Mouse (Mus musculus): Measurements from ENCODE around the gene Nf1. TPM values are rescaled to one million over a fixed set of nuclear protein-coding genes. Genes with fewer than 3 reads are reported as not detected.

The Nf1 gene
- polyA plus RNA-seq, 1 experiment from 2014 or later = 4.9 TPM

DNA sequence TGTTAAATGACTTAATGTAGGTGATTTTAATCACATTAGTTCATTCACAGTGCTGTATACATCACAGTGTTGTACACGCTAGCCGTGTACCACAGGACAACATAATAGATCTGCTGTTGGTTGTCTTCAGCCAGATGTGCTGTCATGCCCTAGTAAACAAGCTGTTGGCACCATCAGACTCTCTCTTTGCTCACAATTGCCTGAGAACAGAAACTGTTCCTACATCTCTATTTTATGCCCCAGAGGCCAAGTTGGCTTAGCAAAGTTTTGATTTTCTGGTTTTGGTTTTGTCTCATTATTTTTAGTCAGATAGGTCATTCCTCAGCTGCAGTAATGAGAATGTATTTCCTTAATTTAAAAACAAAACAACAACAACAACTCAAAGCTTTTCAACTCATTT lies 190.2 kb downstream of the Nf1 start:
- 87% methylated on average over 2 of the region's 2 CpGs for WGBS
- Histone ChIP-seq H3K4me1 (replicated peaks; ENCODE audit: control insufficient read depth, insufficient read depth, low read length) (peaks cover 49% of the 10 kb centered on the region), H3K9me3 (ENCODE audit: control insufficient read depth, low read length) (no peaks in the 10 kb centered on the region), H3K36me3 (ENCODE audit: control insufficient read depth, insufficient read depth, low read length) (peaks cover 4% of the 10 kb centered on the region; the same call in 1 of the 2 replicates), H3K27me3 (replicated peaks; ENCODE audit: control insufficient read depth, insufficient read depth, low read length) (no peaks in the 10 kb centered on the region), H3K4me2 (peak overlapping the region; percentile 21), H3K4me3 (ENCODE audit: low read depth, low read length) (no peak overlapping the region), H3K9ac (ENCODE audit: low read depth, low read length) (no peak overlapping the region), H3K27ac (ENCODE audit: low read depth, low read length) (no peak overlapping the region)
- ATAC-seq (replicated peaks; ENCODE audit: low FRiP score) = no peak
- no peak for DNase-seq (ENCODE audit: low spot score)

DNA sequence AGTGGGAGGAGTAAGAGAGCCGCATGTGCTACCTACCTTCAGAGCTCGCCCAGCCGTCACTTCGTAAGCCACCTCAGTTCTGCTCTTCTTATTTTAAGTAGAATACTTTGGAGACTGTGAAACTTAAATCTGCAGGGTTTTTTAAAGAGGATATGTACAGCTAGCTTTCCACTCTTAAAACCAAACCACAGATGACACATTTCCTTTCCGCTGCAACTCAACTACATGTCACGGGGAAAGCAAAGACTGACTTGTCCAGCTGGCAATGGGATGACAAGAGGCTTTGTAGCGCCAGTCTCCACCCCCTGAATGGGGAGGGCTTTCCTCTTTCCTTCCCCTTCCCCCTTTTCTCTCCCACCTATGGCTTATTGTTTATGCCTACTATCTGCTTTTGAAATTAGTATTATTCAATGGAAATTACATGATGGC lies 190.9 kb downstream of the Nf1 start, which contains the start of the genes Evi2 and Evi2a:
Gene Evi2 (minus strand): TSS at position 257 of the 429 bp plus-strand sequence.
Gene Evi2a (minus strand): TSS at position 277 of the 429 bp plus-strand sequence.
- no peaks in the 10 kb centered on the region for H3K27me3 ChIP-seq (replicated peaks; ENCODE audit: control insufficient read depth, insufficient read depth, low read length)
- H3K4me2 ChIP-seq = peak within 1 kb of the TSS; percentile 42
- ATAC-seq (replicated peaks; ENCODE audit: low FRiP score) (no peak), DNase-seq (ENCODE audit: low spot score) (no peak)
- H3K36me3 ChIP-seq (ENCODE audit: control insufficient read depth, insufficient read depth, low read length) = peaks cover 4% of the 10 kb centered on the region; the same call in 1 of the 2 replicates
- no peak within 1 kb of the TSS for H3K9ac ChIP-seq (ENCODE audit: low read depth, low read length)
- H3K4me3 ChIP-seq (ENCODE audit: low read depth, low read length) = peak within 1 kb of the TSS; percentile 26; the same call in 1 of the 2 replicates
- 47% methylated on average over 7 of the region's 7 CpGs for WGBS
- peaks cover 49% of the 10 kb centered on the region for H3K4me1 ChIP-seq (replicated peaks; ENCODE audit: control insufficient read depth, insufficient read depth, low read length)
- no peaks in the 10 kb centered on the region for H3K9me3 ChIP-seq (ENCODE audit: control insufficient read depth, low read length)
- no peak within 1 kb of the TSS for H3K27ac ChIP-seq (ENCODE audit: low read depth, low read length)

DNA sequence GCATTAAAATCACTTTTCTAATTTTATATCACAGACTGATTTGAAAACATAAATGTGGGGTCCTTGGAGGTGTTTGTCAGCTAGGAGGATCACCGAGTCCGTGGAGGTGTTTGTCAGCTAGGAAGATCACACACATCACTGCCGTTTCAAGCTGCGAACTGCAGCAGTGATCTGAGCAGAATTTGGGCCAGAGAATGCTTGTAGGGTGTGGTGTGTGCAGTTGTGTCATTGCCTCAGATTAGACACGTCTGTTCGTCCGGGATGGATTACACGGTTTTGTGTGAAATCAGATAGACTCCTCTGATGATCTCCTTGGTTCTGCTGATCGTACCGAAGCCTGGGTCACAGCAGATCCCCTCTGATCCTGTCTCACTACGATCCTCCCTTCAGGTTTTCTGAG lies 191.3 kb downstream of the Nf1 start:
- H3K9me3 ChIP-seq (ENCODE audit: control insufficient read depth, low read length) = no peaks in the 10 kb centered on the region
- no peak overlapping the region for H3K4me3 ChIP-seq (ENCODE audit: low read depth, low read length)
- no peaks in the 10 kb centered on the region for H3K27me3 ChIP-seq (replicated peaks; ENCODE audit: control insufficient read depth, insufficient read depth, low read length)
- no peak overlapping the region for H3K27ac ChIP-seq (ENCODE audit: low read depth, low read length)
- H3K9ac ChIP-seq (ENCODE audit: low read depth, low read length) = no peak overlapping the region
- 63% methylated on average over 11 of the region's 11 CpGs for WGBS
- peaks cover 4% of the 10 kb centered on the region; the same call in 1 of the 2 replicates for H3K36me3 ChIP-seq (ENCODE audit: control insufficient read depth, insufficient read depth, low read length)
- ATAC-seq (replicated peaks; ENCODE audit: low FRiP score) (no peak), DNase-seq (ENCODE audit: low spot score) (no peak)
- H3K4me2 ChIP-seq = peak overlapping the region; percentile 42
- peaks cover 49% of the 10 kb centered on the region for H3K4me1 ChIP-seq (replicated peaks; ENCODE audit: control insufficient read depth, insufficient read depth, low read length)

DNA sequence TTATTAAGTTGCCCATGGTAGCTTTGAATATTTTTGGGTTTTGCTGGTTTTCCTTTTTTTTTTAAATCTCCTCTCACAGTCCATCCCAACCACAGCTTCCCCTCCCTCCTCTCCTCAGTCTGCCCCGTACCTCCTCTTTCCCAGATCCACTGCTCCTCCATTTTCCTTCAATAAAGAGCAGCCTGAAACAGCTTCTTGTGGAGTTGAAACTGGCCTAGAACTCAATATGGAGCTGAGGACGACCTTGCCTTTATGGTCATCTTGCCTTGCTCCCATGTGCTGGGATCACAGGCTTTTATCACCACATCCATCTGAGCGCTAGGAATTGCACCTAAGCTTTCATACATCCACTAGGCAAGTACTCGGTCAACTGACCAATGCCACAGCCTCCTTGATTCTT lies 192.0 kb downstream of the Nf1 start:
- Histone ChIP-seq H3K4me2 (no peak overlapping the region), H3K27ac (ENCODE audit: low read depth, low read length) (no peak overlapping the region), H3K36me3 (ENCODE audit: control insufficient read depth, insufficient read depth, low read length) (peaks cover 4% of the 10 kb centered on the region; the same call in 1 of the 2 replicates), H3K27me3 (replicated peaks; ENCODE audit: control insufficient read depth, insufficient read depth, low read length) (no peaks in the 10 kb centered on the region), H3K9me3 (ENCODE audit: control insufficient read depth, low read length) (no peaks in the 10 kb centered on the region), H3K9ac (ENCODE audit: low read depth, low read length) (no peak overlapping the region), H3K4me3 (ENCODE audit: low read depth, low read length) (no peak overlapping the region), H3K4me1 (replicated peaks; ENCODE audit: control insufficient read depth, insufficient read depth, low read length) (peaks cover 49% of the 10 kb centered on the region)
- ATAC-seq (replicated peaks; ENCODE audit: low FRiP score) (no peak), DNase-seq (ENCODE audit: low spot score) (no peak)
- WGBS = 79% methylated on average over 4 of the region's 4 CpGs

DNA sequence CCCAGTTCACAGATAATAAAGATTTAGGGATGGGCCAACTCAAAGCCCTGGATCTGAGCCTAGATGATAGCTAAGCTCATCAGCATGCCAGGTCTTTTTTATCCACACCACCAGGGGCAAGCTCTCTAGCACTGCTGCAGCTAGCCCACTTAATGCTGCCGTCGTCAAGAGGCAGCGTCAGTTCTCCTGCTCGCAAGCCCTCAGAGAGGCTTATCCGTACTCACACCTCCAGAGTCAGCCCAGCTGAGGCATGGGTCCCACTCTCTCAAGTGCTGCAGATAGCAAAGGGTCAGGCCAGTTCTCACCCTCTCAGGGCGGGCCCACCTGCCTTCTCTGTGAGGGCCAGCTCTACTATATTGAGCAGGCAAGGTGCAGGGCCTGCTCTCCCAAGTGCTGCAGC lies 193.8 kb downstream of the Nf1 start:
- Histone ChIP-seq H3K27ac (ENCODE audit: low read depth, low read length) (peak overlapping the region; percentile 25; the same call in 1 of the 2 replicates), H3K9ac (ENCODE audit: low read depth, low read length) (no peak overlapping the region), H3K36me3 (ENCODE audit: control insufficient read depth, insufficient read depth, low read length) (0 out of 2 replicates have a peak, but pooled peaks cover 3% of the 10 kb centered on the region), H3K27me3 (replicated peaks; ENCODE audit: control insufficient read depth, insufficient read depth, low read length) (no peaks in the 10 kb centered on the region), H3K4me2 (no peak overlapping the region), H3K4me3 (ENCODE audit: low read depth, low read length) (no peak overlapping the region), H3K9me3 (ENCODE audit: control insufficient read depth, low read length) (no peaks in the 10 kb centered on the region), H3K4me1 (replicated peaks; ENCODE audit: control insufficient read depth, insufficient read depth, low read length) (peaks cover 36% of the 10 kb centered on the region)
- 64% methylated on average over 6 of the region's 6 CpGs for WGBS
- ATAC-seq (replicated peaks; ENCODE audit: low FRiP score) (peak; percentile 49; the same call in 1 of the 2 replicates), DNase-seq (ENCODE audit: low spot score) (no peak)

DNA sequence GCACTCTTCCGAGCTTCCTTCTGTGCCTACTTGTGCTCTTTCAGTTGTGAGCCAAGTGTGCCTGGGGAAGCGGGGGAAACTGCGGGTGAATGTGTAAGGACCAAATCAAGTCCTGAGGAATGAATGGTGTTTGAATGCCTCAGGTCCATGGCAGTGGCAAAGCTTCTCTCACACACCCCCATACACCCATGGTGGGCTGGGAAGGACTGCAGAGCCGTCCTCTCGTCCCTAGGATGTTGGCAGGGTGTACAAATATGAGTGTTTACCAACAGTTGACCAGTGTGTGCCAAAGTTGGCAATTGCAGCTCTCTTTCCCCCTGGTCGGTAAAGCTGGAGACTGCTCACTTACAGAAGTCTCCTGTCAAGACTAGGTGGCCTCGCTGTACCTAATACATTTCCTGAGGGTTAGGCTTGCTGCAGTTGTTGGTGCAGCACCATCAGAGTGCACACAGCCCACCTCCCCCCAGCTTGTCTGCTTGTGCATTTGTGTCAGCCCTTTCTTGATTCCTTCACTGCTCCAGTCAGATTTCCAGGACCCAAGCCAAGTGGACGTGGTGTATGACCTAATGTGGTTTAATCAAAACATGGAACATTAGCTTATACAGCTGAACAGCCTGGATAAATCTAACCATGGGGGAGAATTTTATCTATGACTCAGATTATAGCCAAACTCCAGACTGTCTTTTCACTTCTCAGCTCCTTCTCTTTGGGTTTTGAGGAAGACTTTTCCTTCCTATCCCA lies 194.6 kb downstream of the Nf1 start:
- no peaks in the 10 kb centered on the region for H3K27me3 ChIP-seq (replicated peaks; ENCODE audit: control insufficient read depth, insufficient read depth, low read length)
- H3K4me3 ChIP-seq (ENCODE audit: low read depth, low read length) = no peak overlapping the region
- DNase-seq (ENCODE audit: low spot score) = no peak
- no peak overlapping the region for H3K9ac ChIP-seq (ENCODE audit: low read depth, low read length)
- no peaks in the 10 kb centered on the region for H3K9me3 ChIP-seq (ENCODE audit: control insufficient read depth, low read length)
- 81% methylated on average over 8 of the region's 8 CpGs for WGBS
- no peak overlapping the region for H3K27ac ChIP-seq (ENCODE audit: low read depth, low read length)
- H3K4me2 ChIP-seq = no peak overlapping the region
- peaks cover 28% of the 10 kb centered on the region for H3K4me1 ChIP-seq (replicated peaks; ENCODE audit: control insufficient read depth, insufficient read depth, low read length)
- H3K36me3 ChIP-seq (ENCODE audit: control insufficient read depth, insufficient read depth, low read length) = 0 out of 2 replicates have a peak, but pooled peaks cover 3% of the 10 kb centered on the region
- ATAC-seq (replicated peaks; ENCODE audit: low FRiP score) = no peak

DNA sequence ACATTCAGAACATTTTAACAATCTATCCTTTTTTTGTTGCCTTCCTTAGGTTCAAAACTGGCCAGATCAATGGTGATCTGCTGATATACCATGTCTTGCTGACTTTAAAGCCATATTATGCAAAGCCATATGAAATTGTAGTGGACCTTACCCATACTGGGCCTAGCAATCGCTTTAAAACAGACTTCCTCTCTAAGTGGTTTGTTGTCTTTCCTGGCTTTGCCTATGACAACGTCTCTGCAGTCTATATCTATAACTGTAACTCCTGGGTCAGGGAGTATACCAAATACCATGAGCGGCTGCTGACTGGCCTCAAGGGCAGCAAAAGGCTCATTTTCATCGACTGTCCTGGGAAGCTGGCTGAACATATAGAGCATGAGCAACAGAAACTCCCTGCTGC lies 196.1 kb downstream of the Nf1 start:
- WGBS = 45% methylated on average over 4 of the region's 4 CpGs
- peak overlapping the region; percentile 16; the same call in 1 of the 2 replicates for H3K4me2 ChIP-seq

DNA sequence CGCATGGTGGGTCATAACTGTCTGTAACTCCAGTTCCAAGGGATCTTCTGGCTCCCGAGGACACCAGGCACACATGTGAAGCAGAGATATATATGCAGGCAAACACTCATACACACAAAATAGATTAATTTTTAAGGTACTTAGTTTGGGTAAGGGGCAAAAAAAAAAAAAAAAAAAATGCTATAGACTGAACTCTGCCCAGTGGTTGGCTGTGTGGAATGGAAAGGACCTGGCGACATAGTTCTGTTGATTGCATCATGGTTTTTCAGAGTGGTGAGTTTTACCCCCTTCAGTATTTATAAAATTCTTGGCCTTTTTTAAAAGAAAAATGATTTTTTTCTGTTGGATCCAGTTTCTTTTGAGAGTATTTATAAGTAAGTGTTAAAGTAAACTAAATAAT lies 196.8 kb downstream of the Nf1 start:
- Histone ChIP-seq H3K9me3 (ENCODE audit: control insufficient read depth, low read length) (no peaks in the 10 kb centered on the region), H3K27ac (ENCODE audit: low read depth, low read length) (peak overlapping the region; percentile 42; the same call in 1 of the 2 replicates), H3K4me2 (peak overlapping the region; percentile 16), H3K36me3 (ENCODE audit: control insufficient read depth, insufficient read depth, low read length) (0 out of 2 replicates have a peak, but pooled peaks cover 5% of the 10 kb centered on the region), H3K4me1 (replicated peaks; ENCODE audit: control insufficient read depth, insufficient read depth, low read length) (peaks cover 17% of the 10 kb centered on the region), H3K9ac (ENCODE audit: low read depth, low read length) (no peak overlapping the region), H3K4me3 (ENCODE audit: low read depth, low read length) (no peak overlapping the region), H3K27me3 (replicated peaks; ENCODE audit: control insufficient read depth, insufficient read depth, low read length) (no peaks in the 10 kb centered on the region)
- DNase-seq (ENCODE audit: low spot score) (no peak), ATAC-seq (replicated peaks; ENCODE audit: low FRiP score) (no peak)
- WGBS = 81% methylated on average over 3 of the region's 3 CpGs

More for the DNA sequence above, 196.1 kb downstream of the Nf1 start:
- ATAC-seq (replicated peaks; ENCODE audit: low FRiP score) (no peak), DNase-seq (ENCODE audit: low spot score) (no peak)
- H3K27ac ChIP-seq (ENCODE audit: low read depth, low read length) = peak overlapping the region; percentile 42; the same call in 1 of the 2 replicates
- H3K4me1 ChIP-seq (replicated peaks; ENCODE audit: control insufficient read depth, insufficient read depth, low read length) = peaks cover 22% of the 10 kb centered on the region
- 0 out of 2 replicates have a peak, but pooled peaks cover 3% of the 10 kb centered on the region for H3K36me3 ChIP-seq (ENCODE audit: control insufficient read depth, insufficient read depth, low read length)
- H3K9me3 ChIP-seq (ENCODE audit: control insufficient read depth, low read length) = no peaks in the 10 kb centered on the region
- no peak overlapping the region for H3K4me3 ChIP-seq (ENCODE audit: low read depth, low read length)
- no peak overlapping the region for H3K9ac ChIP-seq (ENCODE audit: low read depth, low read length)
- H3K27me3 ChIP-seq (replicated peaks; ENCODE audit: control insufficient read depth, insufficient read depth, low read length) = no peaks in the 10 kb centered on the region
